Mouse (Mus musculus) C2C12 (cell line): ENCODE measurements at regions not wholly inside any gene's neighbourhood (a gene's known extent, or its start where the extent isn't known, plus 50 kb on each side); places are given as distances from the start of the nearest gene placed in this dataset.

Experiments
- CEBPB ChIP-seq: IDR thresholded peaks from one replicate; pipeline ENCODE4 v1.6.1; 2011; ENCODE audit warnings: low read depth, mild to moderate bottlenecking, control low read depth, moderate library complexity
- CTCF ChIP-seq: IDR thresholded peaks from one replicate; pipeline ENCODE4 v1.5.1; 2011; ENCODE audit not compliant: control insufficient read depth, insufficient read depth, insufficient read length
- MAX ChIP-seq: IDR thresholded peaks from one replicate; pipeline ENCODE4 v1.6.1; 2011; ENCODE audit warnings: mild to moderate bottlenecking, control low read depth
- MYOD1 ChIP-seq: IDR thresholded peaks from one replicate; pipeline ENCODE4 v1.6.1; 2011; ENCODE audit warnings: low read depth; ENCODE audit not compliant: control insufficient read depth, insufficient read length
- USF1 ChIP-seq: IDR thresholded peaks from one replicate; pipeline ENCODE4 v1.6.1; 2011; ENCODE audit warnings: low read depth, mild to moderate bottlenecking, control low read depth, moderate library complexity

- TF ChIP-seq CTCF (no peak), USF1 (no peak), CEBPB (no peak), MAX (no peak), MYOD1 (no peak)
Measured at GRCm38 (mm10) chr2:160485515-160485914, 118.7 kb upstream of the Mafb start.
